Mouse (Mus musculus): ENCODE measurements around the gene Qpctl.

- TF ChIP-seq POLR2A (IDR thresholded peaks at IDR 0.05; ENCODE audit: extremely low read depth, insufficient read depth, low read length) (no peak), CTCF (IDR thresholded peaks at IDR 0.05; ENCODE audit: low read depth, low read length) (no peak)
Observed at GRCm38 (mm10) chr7:19148180-19148874, 764 bp downstream of the Qpctl start.
